Mouse (Mus musculus): ENCODE results near the gene Aatf. TPM values are rescaled to one million over a fixed set of nuclear protein-coding genes. Genes with fewer than 3 reads are reported as not detected.
A peak's percentile ranks its signal among the peaks of the same experiment; 100 is the strongest.

The Aatf gene
- total and polyA plus RNA-seq, 2 experiments from 2014 or later, result 25.5 to 40.4 TPM

GRCm38 (mm10) chr11:84413111-84413510, 100.2 kb downstream of the Aatf start:
- Histone ChIP-seq H3K4me2 (ENCODE audit: low read depth) (no peak overlapping the region), H3K27me3 (ENCODE audit: insufficient read depth, low read length) (no peaks in the 10 kb centered on the region), H3K4me3 (ENCODE audit: low read depth, low read length) (no peak overlapping the region), H3K9ac (no peak overlapping the region), H3K27ac (ENCODE audit: low read depth, low read length) (no peak overlapping the region), H3K9me3 (ENCODE audit: low read length) (no peaks in the 10 kb centered on the region), H3K4me1 (ENCODE audit: insufficient read depth) (no peaks in the 10 kb centered on the region), H3K36me3 (ENCODE audit: insufficient read depth) (no peaks in the 10 kb centered on the region)
- TF ChIP-seq CTCF (IDR thresholded peaks at IDR 0.05; ENCODE audit: low read depth), result no peak
- ATAC-seq, result no peak
- 47% methylated on average over 6 of the region's 6 CpGs for WGBS
- DNase-seq, result no peak

- H3K27ac ChIP-seq (ENCODE audit: low read depth, low read length), result no peak overlapping the region
- H3K4me2 ChIP-seq (ENCODE audit: low read depth), result no peak overlapping the region
- DNase-seq (no peak), ATAC-seq (no peak)
- 30% methylated on average over 12 of the region's 12 CpGs for WGBS
- no peaks in the 10 kb centered on the region for H3K36me3 ChIP-seq (ENCODE audit: insufficient read depth)
- no peak for TF ChIP-seq CTCF (IDR thresholded peaks at IDR 0.05; ENCODE audit: low read depth)
- H3K27me3 ChIP-seq (ENCODE audit: insufficient read depth, low read length), result no peaks in the 10 kb centered on the region
- H3K9ac ChIP-seq, result no peak overlapping the region
- no peak overlapping the region for H3K4me3 ChIP-seq (ENCODE audit: low read depth, low read length)
- no peaks in the 10 kb centered on the region for H3K4me1 ChIP-seq (ENCODE audit: insufficient read depth)
- no peaks in the 10 kb centered on the region for H3K9me3 ChIP-seq (ENCODE audit: low read length)
Observed at GRCm38 (mm10) chr11:84412201-84412934, 101.0 kb downstream of the Aatf start.

DNA sequence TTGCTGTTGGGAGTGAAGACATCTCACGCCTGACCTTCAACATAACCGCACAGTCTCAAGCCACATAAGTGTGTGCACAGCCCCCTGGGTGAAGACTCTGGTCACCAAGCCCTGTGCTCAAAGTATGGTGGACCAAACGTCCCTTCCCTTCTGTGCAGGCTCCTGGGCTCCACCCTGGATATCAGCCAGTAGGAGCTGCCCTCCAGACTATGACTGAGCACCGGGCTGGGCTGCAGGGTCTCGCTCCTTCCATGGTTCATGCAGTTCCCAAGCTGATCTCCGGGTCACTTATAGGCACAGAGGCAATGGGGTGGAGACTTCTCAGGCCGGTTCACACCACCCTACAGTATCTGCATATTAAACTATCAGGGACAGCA, 101.7 kb downstream of the Aatf start:
- Histone ChIP-seq H3K4me1 (ENCODE audit: insufficient read depth) (no peaks in the 10 kb centered on the region), H3K4me2 (ENCODE audit: low read depth) (no peak overlapping the region), H3K4me3 (ENCODE audit: low read depth, low read length) (no peak overlapping the region), H3K9ac (no peak overlapping the region), H3K9me3 (ENCODE audit: low read length) (no peaks in the 10 kb centered on the region), H3K27me3 (ENCODE audit: insufficient read depth, low read length) (no peaks in the 10 kb centered on the region), H3K27ac (ENCODE audit: low read depth, low read length) (no peak overlapping the region), H3K36me3 (ENCODE audit: insufficient read depth) (no peaks in the 10 kb centered on the region)
- DNase-seq (no peak), ATAC-seq (no peak)
- 60% methylated on average over 7 of the region's 7 CpGs for WGBS
- no peak for TF ChIP-seq CTCF (IDR thresholded peaks at IDR 0.05; ENCODE audit: low read depth)

DNA sequence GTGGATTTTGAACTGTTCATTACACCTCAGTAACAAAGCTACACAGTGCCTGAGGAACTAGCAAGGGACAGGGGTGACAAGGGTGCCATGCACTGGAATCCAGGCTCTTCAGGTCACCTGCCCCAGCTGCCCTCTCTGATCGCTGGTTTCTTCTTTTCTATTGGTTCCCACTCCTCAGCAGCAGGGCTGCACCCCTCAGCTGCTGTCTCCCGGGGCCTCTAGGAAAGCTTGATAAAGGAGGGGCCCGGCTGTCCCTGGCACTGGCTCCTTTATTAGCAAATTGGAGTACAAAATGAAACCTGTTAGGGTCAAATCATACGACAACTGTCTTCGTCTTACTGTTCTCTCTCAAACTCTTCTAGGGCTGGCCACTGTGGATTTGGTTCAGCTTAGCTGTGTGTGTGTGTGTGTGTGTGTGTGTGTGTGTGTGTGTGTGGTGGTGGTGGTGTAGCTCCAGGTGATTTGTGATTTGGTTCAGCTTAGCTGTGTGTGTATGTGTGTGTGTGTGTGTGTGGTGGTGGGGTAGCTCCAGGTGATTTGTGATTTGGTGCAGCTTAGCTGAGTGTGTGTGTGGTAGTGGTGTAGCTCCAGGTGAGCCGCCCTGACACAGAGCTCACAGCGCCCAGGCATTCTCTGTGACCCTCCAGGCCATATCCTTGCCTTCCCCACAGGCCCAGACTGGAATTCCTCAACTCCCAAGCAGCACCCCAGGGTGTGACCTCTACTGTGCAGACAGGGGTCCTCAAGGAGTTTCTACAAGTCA, 102.3 kb downstream of the Aatf start:
- Histone ChIP-seq H3K27ac (ENCODE audit: low read depth, low read length) (no peak overlapping the region), H3K4me2 (ENCODE audit: low read depth) (no peak overlapping the region), H3K9ac (no peak overlapping the region), H3K4me3 (ENCODE audit: low read depth, low read length) (no peak overlapping the region), H3K27me3 (ENCODE audit: insufficient read depth, low read length) (no peaks in the 10 kb centered on the region), H3K4me1 (ENCODE audit: insufficient read depth) (no peaks in the 10 kb centered on the region), H3K36me3 (ENCODE audit: insufficient read depth) (no peaks in the 10 kb centered on the region), H3K9me3 (ENCODE audit: low read length) (no peaks in the 10 kb centered on the region)
- 64% methylated on average over 7 of the region's 7 CpGs for WGBS
- TF ChIP-seq CTCF (IDR thresholded peaks at IDR 0.05; ENCODE audit: low read depth), result no peak
- ATAC-seq (no peak), DNase-seq (no peak)

DNA sequence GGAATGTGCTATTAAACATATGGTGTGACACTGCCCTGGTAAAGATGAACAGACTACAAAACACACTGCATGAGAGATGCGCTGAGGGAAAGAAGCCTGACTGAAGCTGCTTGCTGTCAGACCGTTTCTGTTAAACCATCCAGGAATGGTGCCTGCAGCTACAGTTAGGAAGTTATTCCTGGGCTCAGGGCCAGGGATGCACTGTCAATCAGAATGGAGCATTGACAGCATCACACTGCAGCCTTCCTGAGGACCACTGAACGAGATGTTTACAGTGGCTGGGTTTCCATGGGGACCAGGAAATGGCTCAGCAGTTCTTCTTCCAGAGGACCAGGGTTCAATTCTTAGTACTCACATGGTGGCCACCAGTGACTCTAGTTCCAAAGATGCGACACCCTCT, 102.9 kb downstream of the Aatf start:
- Histone ChIP-seq H3K36me3 (ENCODE audit: insufficient read depth) (no peaks in the 10 kb centered on the region), H3K27ac (ENCODE audit: low read depth, low read length) (no peak overlapping the region), H3K27me3 (ENCODE audit: insufficient read depth, low read length) (no peaks in the 10 kb centered on the region), H3K4me3 (ENCODE audit: low read depth, low read length) (no peak overlapping the region), H3K9ac (no peak overlapping the region), H3K9me3 (ENCODE audit: low read length) (no peaks in the 10 kb centered on the region), H3K4me1 (ENCODE audit: insufficient read depth) (no peaks in the 10 kb centered on the region), H3K4me2 (ENCODE audit: low read depth) (no peak overlapping the region)
- peak; percentile 68; the same call in 1 of the 2 replicates for ATAC-seq
- peak; percentile 40 for DNase-seq
- TF ChIP-seq CTCF (IDR thresholded peaks at IDR 0.05; ENCODE audit: low read depth), result no peak
- WGBS, result 39% methylated on average over 4 of the region's 4 CpGs

DNA sequence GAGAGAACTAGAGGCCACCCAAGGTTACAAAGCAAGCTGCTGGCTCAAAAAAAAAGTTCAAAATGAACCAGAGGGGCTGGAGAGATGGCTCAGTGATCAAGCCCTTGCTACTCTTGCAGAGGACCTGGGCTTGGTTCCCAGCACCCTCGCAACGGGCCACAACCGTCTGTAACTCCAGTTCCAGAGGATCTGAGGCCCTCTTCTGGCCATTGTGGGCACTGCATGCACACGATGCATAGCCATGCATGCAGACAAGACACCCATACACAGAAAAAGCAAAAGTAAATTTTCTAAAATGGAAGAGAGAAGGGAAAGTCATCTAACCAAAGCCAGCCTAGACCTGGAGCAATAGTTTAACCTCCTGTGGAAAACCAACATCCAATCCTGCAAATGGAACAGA, 106.6 kb downstream of the Aatf start:
- Histone ChIP-seq H3K27me3 (ENCODE audit: insufficient read depth, low read length) (no peaks in the 10 kb centered on the region), H3K9ac (no peak overlapping the region), H3K4me2 (ENCODE audit: low read depth) (no peak overlapping the region), H3K4me1 (ENCODE audit: insufficient read depth) (no peaks in the 10 kb centered on the region), H3K36me3 (ENCODE audit: insufficient read depth) (peaks cover 5% of the 10 kb centered on the region; the same call in 1 of the 2 replicates), H3K4me3 (ENCODE audit: low read depth, low read length) (no peak overlapping the region), H3K9me3 (ENCODE audit: low read length) (no peaks in the 10 kb centered on the region), H3K27ac (ENCODE audit: low read depth, low read length) (no peak overlapping the region)
- peak; percentile 14; the same call in 1 of the 2 replicates for TF ChIP-seq CTCF (IDR thresholded peaks at IDR 0.05; ENCODE audit: low read depth)
- no peak for DNase-seq
- 90% methylated on average over 4 of the region's 4 CpGs for WGBS
- ATAC-seq, result no peak

DNA sequence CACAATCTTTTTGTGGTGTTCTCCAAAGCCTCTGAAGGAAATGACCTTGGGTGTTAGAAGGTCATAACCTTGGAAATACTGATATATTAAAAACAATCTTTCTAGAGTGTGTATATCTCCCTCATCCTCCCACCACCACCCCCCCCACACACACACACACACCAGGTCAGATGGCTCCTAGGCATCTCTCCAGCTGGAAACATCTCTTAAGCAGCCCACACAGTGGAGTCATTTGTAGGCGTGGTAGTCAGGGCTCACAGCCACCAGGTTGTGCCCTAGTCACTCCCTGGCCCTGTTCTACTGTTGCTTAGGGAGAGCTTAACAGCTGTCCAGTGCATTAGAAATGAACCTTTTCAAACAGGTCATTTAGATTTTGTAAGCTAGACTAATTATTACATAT, 118.3 kb downstream of the Aatf start:
- H3K27ac ChIP-seq (ENCODE audit: low read depth, low read length), result no peak overlapping the region
- H3K4me3 ChIP-seq (ENCODE audit: low read depth, low read length), result no peak overlapping the region
- no peak for TF ChIP-seq CTCF (IDR thresholded peaks at IDR 0.05; ENCODE audit: low read depth)
- H3K9ac ChIP-seq, result no peak overlapping the region
- no peaks in the 10 kb centered on the region for H3K9me3 ChIP-seq (ENCODE audit: low read length)
- 61% methylated on average over 1 of the region's 1 CpGs for WGBS
- H3K36me3 ChIP-seq (ENCODE audit: insufficient read depth), result peaks cover 40% of the 10 kb centered on the region
- DNase-seq (no peak), ATAC-seq (no peak)
- H3K4me1 ChIP-seq (ENCODE audit: insufficient read depth), result no peaks in the 10 kb centered on the region
- H3K4me2 ChIP-seq (ENCODE audit: low read depth), result no peak overlapping the region
- no peaks in the 10 kb centered on the region for H3K27me3 ChIP-seq (ENCODE audit: insufficient read depth, low read length)
